Mouse (Mus musculus): Measurements from ENCODE around the gene Chit1.

- TF ChIP-seq CTCF (IDR thresholded peaks at IDR 0.05; ENCODE audit: insufficient read depth, low read length) (no peak), POLR2A (IDR thresholded peaks at IDR 0.05; ENCODE audit: borderline replicate concordance, extremely low read depth, low read depth, low read length) (no peak)
Measured at GRCm38 (mm10) chr1:134166547-134166946, 55.5 kb downstream of the Chit1 start.

Measured in lung, adult 2 months (tissue).